In genomic region chr15:56014059-56014620, GRCm38 (mm10) we compare ENCODE assay signal across 18 mouse cellular contexts.
DNase-seq lines count a peak whose midpoint lies in the region; ATAC-seq and TF ChIP-seq lines count a peak whose summit lies in the region.
"Had no signal": no experiment of that assay in that cellular context is flagged by ENCODE, and none has a peak within 500 bp of the region (broad histone marks: within the 10 kb centered on the region; RNA-seq: fewer than 3 reads in every experiment).

No protein-coding gene starts in this region.

- intact Hi-C loops in gastrocnemius, postnatal 14 days (cut with DNase I; ENCODE audit: low total_unique reads) = no loop called here

- TF ChIP-seq CTCF in lung, embryonic 14.5 days (IDR thresholded peaks at IDR 0.05; ENCODE audit: low read depth) = no peak

- no peaks in the 10 kb centered on the region for H3K4me1 ChIP-seq in lung, embryonic 14.5 days (ENCODE audit: insufficient read depth)
- peaks cover 0 to 13% of the 10 kb centered on the region in 2 experiments; a peak in 1 of 4 replicates for H3K4me1 ChIP-seq in heart, embryonic 14.5 days (ENCODE audit: control insufficient read depth in 2 of 2, insufficient read depth in 2 of 2, low read length in 2 of 2)
- H3K4me1 ChIP-seq: hindbrain, embryonic 15.5 days; liver, embryonic 12.5 days; neural tube, embryonic 15.5 days had no signal

- H3K36me3 ChIP-seq in lung, embryonic 14.5 days (ENCODE audit: insufficient read depth) = no peaks in the 10 kb centered on the region
- H3K36me3 ChIP-seq in heart, embryonic 14.5 days (ENCODE audit: control insufficient read depth, insufficient read depth, low read length) = no peaks in the 10 kb centered on the region
- H3K36me3 ChIP-seq: G1E; hindbrain, embryonic 15.5 days; liver, embryonic 12.5 days; neural tube, embryonic 15.5 days had no signal

- DNase-seq in lung, embryonic 14.5 days = peak; percentile 22
- DNase-seq in lung, postnatal 10 days = no peak
- DNase-seq in gastrocnemius, postnatal 14 days = peak; percentile 61
- no peak for DNase-seq in ovary, adult 18-20 months (ENCODE audit: low spot score)
- DNase-seq in spleen, postnatal 14 days (ENCODE audit: low spot score in 2 of 2) = no peak
- no peak for DNase-seq in right cerebral cortex, adult 2 months (ENCODE audit: low spot score in 2 of 2)
- no peak for DNase-seq in adipocyte (ENCODE audit: low spot score)
- DNase-seq: B cell, adult 2 months; cerebellum, postnatal 36 days; kidney, adult 2 months; right cerebral cortex, postnatal 25 days had no signal

- no peak overlapping the region for H3K4me2 ChIP-seq in lung, embryonic 14.5 days
- H3K4me2 ChIP-seq in heart, embryonic 14.5 days (ENCODE audit: low read length) = peak overlapping the region; percentile 21; the same call in 1 of the 2 replicates
- H3K4me2 ChIP-seq: hindbrain, embryonic 15.5 days; liver, embryonic 12.5 days; neural tube, embryonic 15.5 days had no signal

- 42% methylated on average over 8 of the region's 8 CpGs for WGBS in lung, embryonic 14.5 days
- WGBS in heart, embryonic 14.5 days = 26% methylated on average over 8 of the region's 8 CpGs

- H3K4me3 ChIP-seq in lung, embryonic 14.5 days (ENCODE audit: low read depth, low read length) = no peak overlapping the region
- H3K4me3 ChIP-seq in heart, embryonic 14.5 days (ENCODE audit: control insufficient read depth in 1 of 2, insufficient read depth in 1 of 2, low read depth in 1 of 2, low read length in 2 of 2) = no peak overlapping the region
- H3K4me3 ChIP-seq: hindbrain, embryonic 15.5 days; liver, embryonic 12.5 days; neural tube, embryonic 15.5 days had no signal

- H3K27me3 ChIP-seq in lung, embryonic 14.5 days (ENCODE audit: insufficient read depth, low read length) = no peaks in the 10 kb centered on the region
- no peaks in the 10 kb centered on the region for H3K27me3 ChIP-seq in heart, embryonic 14.5 days (ENCODE audit: control insufficient read depth, insufficient read depth, low read length)
- H3K27me3 ChIP-seq: hindbrain, embryonic 15.5 days; liver, embryonic 12.5 days; neural tube, embryonic 15.5 days had no signal

- no peak for ATAC-seq in lung, embryonic 14.5 days (ENCODE audit: insufficient read depth)
- ATAC-seq in heart, embryonic 14.5 days (ENCODE audit: insufficient number of reproducible peaks, insufficient read depth, low FRiP score, low read depth) = peak; percentile 95
- ATAC-seq: liver, embryonic 12.5 days; midbrain, embryonic 16.5 days had no signal

- H3K9me3 ChIP-seq in lung, embryonic 14.5 days (ENCODE audit: low read depth, low read length) = no peaks in the 10 kb centered on the region
- 0 out of 2 replicates have a peak, but pooled peaks cover 4% of the 10 kb centered on the region for H3K9me3 ChIP-seq in heart, embryonic 14.5 days (ENCODE audit: control insufficient read depth, low read length)
- H3K9me3 ChIP-seq: G1E; hindbrain, embryonic 15.5 days; liver, embryonic 12.5 days; neural tube, embryonic 15.5 days had no signal

- H3K9ac ChIP-seq in lung, embryonic 14.5 days = no peak overlapping the region
- H3K9ac ChIP-seq in heart, embryonic 14.5 days (ENCODE audit: low read length) = no peak overlapping the region
- H3K9ac ChIP-seq: hindbrain, embryonic 15.5 days; liver, embryonic 12.5 days; neural tube, embryonic 15.5 days had no signal

- no peak overlapping the region for H3K27ac ChIP-seq in lung, embryonic 14.5 days (ENCODE audit: low read depth)
- peak overlapping the region; percentile 79 to 82 for H3K27ac ChIP-seq in heart, embryonic 14.5 days (replicated peaks in 1 of 2; ENCODE audit: control insufficient read depth in 1 of 2, insufficient read depth in 1 of 2, low read depth in 2 of 2, low read length in 2 of 2)
- H3K27ac ChIP-seq: hindbrain, embryonic 15.5 days; liver, embryonic 12.5 days; macrophage; neural tube, embryonic 15.5 days had no signal

Comparison
In these comparisons a context has a peak if more than half of its experiments do, and no peak if none do; other contexts are left out.
1. DNase-seq: peak in lung, embryonic 14.5 days (single experiment) and gastrocnemius, postnatal 14 days (single experiment); none in lung, postnatal 10 days (single experiment), ovary, adult 18-20 months (single experiment), spleen, postnatal 14 days (0 of 2), right cerebral cortex, adult 2 months (0 of 2) and adipocyte (single experiment).